Mouse (Mus musculus): Measurements from ENCODE around the gene Pou5f1.
A peak's percentile ranks its signal among the peaks of the same experiment; 100 is the strongest.
"Not testable (repeated sequence)": the region's sequence is repeated elsewhere in the genome, so short reads cannot be mapped to it uniquely, and the experiment has no call there.

DNA sequence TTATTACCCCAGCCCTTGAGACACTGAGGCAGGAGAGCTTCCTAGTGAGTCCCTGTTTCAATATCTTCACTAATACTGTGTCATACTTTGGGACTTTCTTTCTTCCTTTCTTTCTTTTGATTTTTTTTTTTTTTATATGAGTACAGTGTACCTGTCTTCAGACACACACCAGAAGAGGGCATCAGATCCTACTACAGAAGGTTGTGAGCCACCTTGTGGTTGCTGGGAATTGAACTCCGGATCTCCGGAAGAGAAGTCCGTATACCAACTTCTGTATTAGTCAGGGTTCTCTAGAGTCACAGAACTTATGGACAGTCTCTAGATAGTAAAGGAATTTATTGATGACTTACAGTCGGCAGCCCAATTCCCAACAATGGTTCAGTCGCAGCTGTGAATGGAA lies 2.5 kb downstream of the Pou5f1 start:
- TF ChIP-seq CTCF (IDR thresholded peaks at IDR 0.05; ENCODE audit: low read depth) = peak; percentile 37
- not testable (repeated sequence) for TF ChIP-seq EP300 (optimal IDR thresholded peaks at IDR 0.05)
